Mouse (Mus musculus) heart, postnatal 10 days (tissue): Measurements from ENCODE around the gene Tgif2lx2. TPM values are rescaled to one million over a fixed set of nuclear protein-coding genes. Genes with fewer than 3 reads are reported as not detected.
"Not testable (repeated sequence)": the region's sequence is repeated elsewhere in the genome, so short reads cannot be mapped to it uniquely, and the experiment has no call there.

Experiments used
- DNase-seq, 2 experiments: peaks; one replicate each; pipeline ENCODE4 v3.0.0; 2021
- intact Hi-C: fragments of 180-260 bp; cut with DNase I; formaldehyde crosslinking; loops from one replicate; pipeline ENCODE4 v1.15.1; 2025
- total RNA-seq, 2 experiments: library from RNA; stranded (reverse); gene quantifications; 2 replicates each; pipeline ENCODE4 v1.2.3; 2021

Tgif2lx2 gene
- not detected for total RNA-seq

DNA sequence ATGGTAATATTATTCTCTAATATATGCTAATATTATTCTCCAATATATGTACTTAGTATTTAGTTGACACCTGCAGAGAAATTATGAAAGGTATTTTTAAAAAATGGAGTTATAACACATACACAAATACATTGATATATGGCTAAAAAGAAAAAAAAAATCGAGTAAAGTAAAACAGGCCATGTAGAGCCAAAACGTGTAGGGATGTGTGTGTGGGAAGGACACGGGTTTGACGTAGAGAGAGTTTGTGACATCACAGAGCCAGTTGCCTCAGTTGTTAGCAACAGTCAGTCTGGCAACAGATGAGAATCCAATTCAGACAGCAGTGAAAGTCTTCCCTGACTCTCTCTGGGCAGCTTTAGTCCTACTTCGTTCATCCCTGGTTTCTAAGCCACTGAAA lies at the start of gene Tgif2lx2:
TSS of gene Tgif2lx2 (plus strand) at position 301 of the 400 bp plus-strand sequence.
- DNase-seq: not testable (repeated sequence)

More for the DNA sequence above, at the start of gene Tgif2lx2:
- intact Hi-C loops: not testable (repeated sequence)

Other genes starting within 250 kb of the Tgif2lx2 start
- not detected for gene Tgif2lx1, start 53.5 kb downstream of the Tgif2lx2 start, total RNA-seq